Mouse (Mus musculus): ENCODE data around the gene Fgfr2. TPM values are rescaled to one million over a fixed set of nuclear protein-coding genes. Genes with fewer than 3 reads are reported as not detected.

The Fgfr2 gene
- polyA plus RNA-seq, 1 experiment, result 14.7 TPM

- TF ChIP-seq POLR2A (IDR thresholded peaks at IDR 0.05; ENCODE audit: low read depth, low read length), result no peak
- H3K27me3 ChIP-seq (ENCODE audit: control insufficient read depth, insufficient read depth, low read length), result no peaks in the 10 kb centered on the region
- 47% methylated on average over 5 of the region's 5 CpGs for WGBS
- no peaks in the 10 kb centered on the region for H3K36me3 ChIP-seq (ENCODE audit: control insufficient read depth, insufficient read depth, low read length)
- peak overlapping the region; percentile 49 for H3K27ac ChIP-seq (ENCODE audit: insufficient read depth, low read depth, low read length)
- no peak overlapping the region for H3K4me3 ChIP-seq (ENCODE audit: low read depth, low read length)
- H3K4me1 ChIP-seq (ENCODE audit: control insufficient read depth, insufficient read depth, insufficient read length, low read length), result peaks cover 7% of the 10 kb centered on the region; the same call in 1 of the 2 replicates
Measured at GRCm38 (mm10) chr7:132323430-132323829, 799.7 kb downstream of the Fgfr2 start.

GRCm38 (mm10) chr7:132321392-132321958 is 801.7 kb downstream of the Fgfr2 start:
- no peaks in the 10 kb centered on the region for H3K27me3 ChIP-seq (ENCODE audit: control insufficient read depth, insufficient read depth, low read length)
- H3K4me1 ChIP-seq (ENCODE audit: control insufficient read depth, insufficient read depth, insufficient read length, low read length), result peaks cover 7% of the 10 kb centered on the region; the same call in 1 of the 2 replicates
- no peak overlapping the region for H3K27ac ChIP-seq (ENCODE audit: insufficient read depth, low read depth, low read length)

GRCm38 (mm10) chr7:132317036-132317541 is 806.1 kb downstream of the Fgfr2 start, which contains the start of gene Chst15:
Gene Chst15 (minus strand): TSS chr7:132317228.
- Histone ChIP-seq H3K4me1 (ENCODE audit: control insufficient read depth, insufficient read depth, insufficient read length, low read length) (peaks cover 13% of the 10 kb centered on the region; the same call in 1 of the 2 replicates), H3K27ac (ENCODE audit: insufficient read depth, low read depth, low read length) (peak within 1 kb of the TSS; percentile 77), H3K27me3 (ENCODE audit: control insufficient read depth, insufficient read depth, low read length) (no peaks in the 10 kb centered on the region), H3K4me3 (ENCODE audit: low read depth, low read length) (peak within 1 kb of the TSS; percentile 74), H3K36me3 (ENCODE audit: control insufficient read depth, insufficient read depth, low read length) (no peaks in the 10 kb centered on the region)
- no peak; the same call in none of the 2 replicates for TF ChIP-seq POLR2A (IDR thresholded peaks at IDR 0.05; ENCODE audit: low read depth, low read length)
- TF ChIP-seq CTCF (IDR thresholded peaks at IDR 0.05; ENCODE audit: extremely low read depth, insufficient read length, insufficient replicate concordance, low read depth, low read length), result no peak
- 1% methylated on average over 34 of the region's 34 CpGs for WGBS

More at GRCm38 (mm10) chr7:132321392-132321958, 801.7 kb downstream of the Fgfr2 start:
- 29% methylated on average over 2 of the region's 2 CpGs for WGBS
- TF ChIP-seq POLR2A (IDR thresholded peaks at IDR 0.05; ENCODE audit: low read depth, low read length) (no peak), CTCF (IDR thresholded peaks at IDR 0.05; ENCODE audit: extremely low read depth, insufficient read length, insufficient replicate concordance, low read depth, low read length) (no peak)
- no peak overlapping the region for H3K4me3 ChIP-seq (ENCODE audit: low read depth, low read length)
- no peaks in the 10 kb centered on the region for H3K36me3 ChIP-seq (ENCODE audit: control insufficient read depth, insufficient read depth, low read length)

- H3K4me3 ChIP-seq (ENCODE audit: low read depth, low read length), result peak overlapping the region; percentile 74
- peaks cover 13% of the 10 kb centered on the region; the same call in 1 of the 2 replicates for H3K4me1 ChIP-seq (ENCODE audit: control insufficient read depth, insufficient read depth, insufficient read length, low read length)
- no peaks in the 10 kb centered on the region for H3K36me3 ChIP-seq (ENCODE audit: control insufficient read depth, insufficient read depth, low read length)
- peak overlapping the region; percentile 77 for H3K27ac ChIP-seq (ENCODE audit: insufficient read depth, low read depth, low read length)
- no peaks in the 10 kb centered on the region for H3K27me3 ChIP-seq (ENCODE audit: control insufficient read depth, insufficient read depth, low read length)
- TF ChIP-seq POLR2A (IDR thresholded peaks at IDR 0.05; ENCODE audit: low read depth, low read length) (peak; percentile 1; the same call in 1 of the 2 replicates), CTCF (IDR thresholded peaks at IDR 0.05; ENCODE audit: extremely low read depth, insufficient read length, insufficient replicate concordance, low read depth, low read length) (no peak)
- WGBS, result under 1% methylated on average over 79 of the region's 79 CpGs
Measured at GRCm38 (mm10) chr7:132316101-132317035, 806.8 kb downstream of the Fgfr2 start.

- WGBS, result 6% methylated on average over 51 of the region's 51 CpGs
- Histone ChIP-seq H3K4me1 (ENCODE audit: control insufficient read depth, insufficient read depth, insufficient read length, low read length) (peaks cover 13% of the 10 kb centered on the region; the same call in 1 of the 2 replicates), H3K36me3 (ENCODE audit: control insufficient read depth, insufficient read depth, low read length) (no peaks in the 10 kb centered on the region), H3K27ac (ENCODE audit: insufficient read depth, low read depth, low read length) (peak overlapping the region; percentile 77), H3K4me3 (ENCODE audit: low read depth, low read length) (peak overlapping the region; percentile 74), H3K27me3 (ENCODE audit: control insufficient read depth, insufficient read depth, low read length) (no peaks in the 10 kb centered on the region)
- TF ChIP-seq CTCF (IDR thresholded peaks at IDR 0.05; ENCODE audit: extremely low read depth, insufficient read length, insufficient replicate concordance, low read depth, low read length), result peak; percentile 27; the same call in 1 of the 2 replicates
- no peak for TF ChIP-seq POLR2A (IDR thresholded peaks at IDR 0.05; ENCODE audit: low read depth, low read length)
Measured at GRCm38 (mm10) chr7:132315149-132316091, 807.7 kb downstream of the Fgfr2 start.

GRCm38 (mm10) chr7:132312396-132312795 is 810.8 kb downstream of the Fgfr2 start:
- no peak overlapping the region for H3K27ac ChIP-seq (ENCODE audit: insufficient read depth, low read depth, low read length)
- 14% methylated on average over 8 of the region's 8 CpGs for WGBS
- no peak for TF ChIP-seq POLR2A (IDR thresholded peaks at IDR 0.05; ENCODE audit: low read depth, low read length)
- TF ChIP-seq CTCF (IDR thresholded peaks at IDR 0.05; ENCODE audit: extremely low read depth, insufficient read length, insufficient replicate concordance, low read depth, low read length), result no peak
- H3K4me1 ChIP-seq (ENCODE audit: control insufficient read depth, insufficient read depth, insufficient read length, low read length), result peaks cover 18% of the 10 kb centered on the region; the same call in 1 of the 2 replicates
- H3K4me3 ChIP-seq (ENCODE audit: low read depth, low read length), result no peak overlapping the region
- no peaks in the 10 kb centered on the region for H3K27me3 ChIP-seq (ENCODE audit: control insufficient read depth, insufficient read depth, low read length)
- no peaks in the 10 kb centered on the region for H3K36me3 ChIP-seq (ENCODE audit: control insufficient read depth, insufficient read depth, low read length)

Data from small intestine, adult 2 months (tissue).